Mouse (Mus musculus): ENCODE measurements around the gene Pacsin3. TPM values are rescaled to one million over a fixed set of nuclear protein-coding genes. Genes with fewer than 3 reads are reported as not detected.

Pacsin3 gene
- total and polyA plus RNA-seq, 3 experiments: 3.4 to 6.7 TPM; not detected in 1

DNA sequence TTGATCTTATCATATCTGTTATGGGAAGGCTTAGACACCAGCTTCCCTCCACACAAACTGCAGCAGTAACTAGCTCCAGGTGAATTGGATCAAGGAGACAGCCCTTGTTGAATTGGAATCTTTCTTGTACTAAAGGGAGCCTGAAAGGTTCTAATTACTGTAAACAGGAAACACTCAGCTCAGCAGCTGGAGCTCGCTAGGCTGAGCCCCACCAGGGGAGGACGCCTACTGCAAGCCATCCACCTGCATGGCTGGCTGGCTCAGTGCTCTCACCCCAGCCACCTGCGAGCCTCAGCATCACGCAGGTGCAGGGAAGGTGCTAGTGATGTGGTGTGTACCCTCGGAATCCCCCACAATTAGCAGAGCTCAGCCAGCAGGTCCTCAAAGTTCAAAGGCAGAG is 52.9 kb downstream of the Pacsin3 start:
- Histone ChIP-seq H3K9me3 (replicated peaks; ENCODE audit: insufficient read depth, low read length) (no peaks in the 10 kb centered on the region), H3K27ac (ENCODE audit: control insufficient read depth, low read depth, low read length) (no peak overlapping the region), H3K27me3 (ENCODE audit: control insufficient read depth in 1 of 2, insufficient read depth in 2 of 2, low read length in 2 of 2) (no peaks in the 10 kb centered on the region), H3K79me2 (ENCODE audit: control insufficient read depth, insufficient read depth, low read length, poor library complexity) (no peaks in the 10 kb centered on the region), H3K36me3 (ENCODE audit: control insufficient read depth in 1 of 2, insufficient read depth in 2 of 2, low read length in 2 of 2) (peaks cover 0 to 13% of the 10 kb centered on the region in 2 experiments; a peak in 2 of 4 replicates), H3K4me1 (ENCODE audit: control insufficient read depth in 1 of 2, insufficient read depth in 2 of 2, low read length in 2 of 2) (peaks cover 3 to 14% of the 10 kb centered on the region in 2 experiments), H3K4me3 (ENCODE audit: control insufficient read depth in 1 of 2, insufficient read depth in 1 of 2, low read depth in 2 of 2, low read length in 2 of 2) (no peak overlapping the region), H3K9ac (ENCODE audit: control insufficient read depth, low read depth, low read length, poor library complexity, severe bottlenecking) (no peak overlapping the region)
- no peak for TF ChIP-seq EP300 (IDR thresholded peaks at IDR 0.05; ENCODE audit: low read depth in 1 of 2, low read length in 2 of 2)
- no peak for TF ChIP-seq POLR2AphosphoS2 (IDR thresholded peaks at IDR 0.05; ENCODE audit: low read length)
- TF ChIP-seq SIN3A (IDR thresholded peaks at IDR 0.05; ENCODE audit: low read length): no peak
- no peak for TF ChIP-seq MAFK (IDR thresholded peaks at IDR 0.05; ENCODE audit: borderline replicate concordance, low read depth, low read length)
- no peak for TF ChIP-seq JUND (IDR thresholded peaks at IDR 0.05; ENCODE audit: low read depth, low read length)
- no peak for TF ChIP-seq MAX (IDR thresholded peaks at IDR 0.05; ENCODE audit: low read length)
- TF ChIP-seq CHD1 (IDR thresholded peaks at IDR 0.05; ENCODE audit: low read depth, low read length): no peak
- no peak for TF ChIP-seq BHLHE40 (IDR thresholded peaks at IDR 0.05; ENCODE audit: borderline replicate concordance, low read depth, low read length)
- TF ChIP-seq USF2 (IDR thresholded peaks at IDR 0.05; ENCODE audit: borderline replicate concordance in 1 of 2, insufficient read depth in 1 of 2, low read depth in 1 of 2, low read length in 2 of 2): no peak
- TF ChIP-seq CTCF (IDR thresholded peaks at IDR 0.05 in 2 of 3, conservative IDR thresholded peaks at IDR 0.05 in 1 of 3; ENCODE audit: control insufficient read depth in 1 of 3, insufficient read depth in 1 of 3, low read depth in 2 of 3, low read length in 3 of 3, poor library complexity in 1 of 3, severe bottlenecking in 1 of 3): no peak
- TF ChIP-seq RCOR1 (IDR thresholded peaks at IDR 0.05; ENCODE audit: low read depth, low read length): no peak
- no peak for TF ChIP-seq MAZ (IDR thresholded peaks at IDR 0.05; ENCODE audit: low read depth, low read length)
- no peak for TF ChIP-seq POLR2AphosphoS5 (IDR thresholded peaks at IDR 0.05; ENCODE audit: borderline replicate concordance, low read depth, low read length)
- no peak for TF ChIP-seq ZNF384 (IDR thresholded peaks at IDR 0.05; ENCODE audit: low read depth, low read length)
- no peak for TF ChIP-seq NELFE (IDR thresholded peaks at IDR 0.05; ENCODE audit: low read depth, low read length)
- TF ChIP-seq MYC (IDR thresholded peaks at IDR 0.05; ENCODE audit: low read depth, low read length): no peak
- TF ChIP-seq ETS1 (IDR thresholded peaks at IDR 0.05; ENCODE audit: low read depth, low read length): no peak
- no peak for DNase-seq (ENCODE audit: low read depth, low spot score)

DNA sequence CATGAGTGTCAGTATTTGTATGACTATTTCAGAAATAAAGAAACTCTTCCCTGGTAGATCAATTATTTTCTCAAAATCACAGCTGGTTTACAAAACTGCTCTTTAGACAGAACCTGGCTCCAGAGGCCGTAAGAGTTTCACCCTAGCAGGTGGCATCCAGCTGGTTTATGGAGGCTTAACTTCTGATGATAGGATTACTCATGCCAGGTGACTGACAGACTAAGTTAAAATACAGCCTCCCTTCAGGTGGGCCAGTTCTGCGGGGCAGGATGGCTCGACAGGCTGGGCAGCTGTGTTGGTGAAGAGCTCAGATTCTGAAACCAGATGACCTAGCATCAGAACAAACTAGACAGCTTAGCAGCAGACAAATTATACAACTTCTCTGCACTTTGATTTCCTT is 53.8 kb downstream of the Pacsin3 start:
- no peaks in the 10 kb centered on the region for H3K27me3 ChIP-seq (ENCODE audit: control insufficient read depth in 1 of 2, insufficient read depth in 2 of 2, low read length in 2 of 2)
- H3K9ac ChIP-seq (ENCODE audit: control insufficient read depth, low read depth, low read length, poor library complexity, severe bottlenecking): no peak overlapping the region
- no peak overlapping the region for H3K27ac ChIP-seq (ENCODE audit: control insufficient read depth, low read depth, low read length)
- H3K4me1 ChIP-seq (ENCODE audit: control insufficient read depth in 1 of 2, insufficient read depth in 2 of 2, low read length in 2 of 2): peaks cover 3 to 14% of the 10 kb centered on the region in 2 experiments
- H3K36me3 ChIP-seq (ENCODE audit: control insufficient read depth in 1 of 2, insufficient read depth in 2 of 2, low read length in 2 of 2): peaks cover 0 to 13% of the 10 kb centered on the region in 2 experiments; a peak in 2 of 4 replicates
- TF ChIP-seq BHLHE40 (IDR thresholded peaks at IDR 0.05; ENCODE audit: borderline replicate concordance, low read depth, low read length): no peak
- TF ChIP-seq ZNF384 (IDR thresholded peaks at IDR 0.05; ENCODE audit: low read depth, low read length): no peak
- no peak for TF ChIP-seq E2F4 (IDR thresholded peaks at IDR 0.05; ENCODE audit: borderline replicate concordance, low read depth, low read length)
- TF ChIP-seq CTCF (IDR thresholded peaks at IDR 0.05 in 2 of 3, conservative IDR thresholded peaks at IDR 0.05 in 1 of 3; ENCODE audit: control insufficient read depth in 1 of 3, insufficient read depth in 1 of 3, low read depth in 2 of 3, low read length in 3 of 3, poor library complexity in 1 of 3, severe bottlenecking in 1 of 3): no peak
- TF ChIP-seq MAZ (IDR thresholded peaks at IDR 0.05; ENCODE audit: low read depth, low read length): no peak
- no peak for TF ChIP-seq CHD1 (IDR thresholded peaks at IDR 0.05; ENCODE audit: low read depth, low read length)
- TF ChIP-seq ZC3H11A (IDR thresholded peaks at IDR 0.05; ENCODE audit: low read depth, low read length): no peak
- no peak for TF ChIP-seq GABPA (IDR thresholded peaks at IDR 0.05; ENCODE audit: low read depth, low read length)
- TF ChIP-seq TCF12 (IDR thresholded peaks at IDR 0.05; ENCODE audit: low read depth, low read length): no peak
- no peak for TF ChIP-seq MAFK (IDR thresholded peaks at IDR 0.05; ENCODE audit: borderline replicate concordance, low read depth, low read length)
- TF ChIP-seq ELF1 (IDR thresholded peaks at IDR 0.05; ENCODE audit: low read depth, low read length): no peak
- no peak for TF ChIP-seq SMC3 (IDR thresholded peaks at IDR 0.05; ENCODE audit: low read depth, low read length)
- TF ChIP-seq POLR2A (IDR thresholded peaks at IDR 0.05; ENCODE audit: control insufficient read depth in 1 of 2, insufficient read depth in 1 of 2, low read depth in 1 of 2, low read length in 2 of 2, poor library complexity in 1 of 2): no peak
- no peak for TF ChIP-seq TBP (IDR thresholded peaks at IDR 0.05; ENCODE audit: low read depth, low read length)
- TF ChIP-seq MEF2A (IDR thresholded peaks at IDR 0.05; ENCODE audit: extremely low read depth, insufficient replicate concordance, low read depth, low read length, poor library complexity, severe bottlenecking): no peak
- TF ChIP-seq UBTF (IDR thresholded peaks at IDR 0.05; ENCODE audit: borderline replicate concordance, insufficient read depth, low read depth, low read length): no peak
- no peak for TF ChIP-seq NELFE (IDR thresholded peaks at IDR 0.05; ENCODE audit: low read depth, low read length)
- TF ChIP-seq TAL1 (IDR thresholded peaks at IDR 0.05; ENCODE audit: low read length): no peak
- no peak overlapping the region for H3K4me3 ChIP-seq (ENCODE audit: control insufficient read depth in 1 of 2, insufficient read depth in 1 of 2, low read depth in 2 of 2, low read length in 2 of 2)
- DNase-seq (ENCODE audit: low read depth, low spot score): no peak
- H3K79me2 ChIP-seq (ENCODE audit: control insufficient read depth, insufficient read depth, low read length, poor library complexity): no peaks in the 10 kb centered on the region
- H3K9me3 ChIP-seq (replicated peaks; ENCODE audit: insufficient read depth, low read length): no peaks in the 10 kb centered on the region
